Comparison of ENCODE assay signal across 13 mouse cellular contexts in the genomic region with DNA sequence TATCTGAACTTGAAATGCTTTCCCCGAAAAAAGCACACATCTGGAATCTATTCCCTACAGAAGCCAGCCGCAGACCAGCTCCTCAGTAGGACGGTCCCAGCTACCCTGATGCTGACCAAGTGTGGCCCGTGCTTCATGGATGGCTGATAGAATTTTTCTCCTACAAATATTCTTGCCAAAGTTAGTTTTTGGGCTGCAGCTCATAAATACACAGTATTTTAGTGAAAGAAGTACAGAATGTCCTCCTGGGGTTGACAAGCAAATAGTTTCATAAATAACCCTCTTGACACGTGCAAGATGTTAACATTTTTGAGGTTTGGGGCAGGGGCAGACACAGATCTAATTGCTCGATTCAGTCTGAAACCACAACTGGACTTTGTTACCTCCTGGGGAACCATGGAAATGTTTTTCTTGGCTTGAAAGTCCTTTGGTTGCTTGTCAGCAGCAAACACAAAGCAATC.
A peak's percentile ranks its signal among the peaks of the same experiment; 100 is the strongest.
DNase-seq lines count a peak whose midpoint lies in the region; ATAC-seq lines count a peak whose summit lies in the region.
"Had no signal": no experiment of that assay in that cellular context is flagged by ENCODE, and none has a peak within 500 bp of the region (broad histone marks: within the 10 kb centered on the region; RNA-seq: fewer than 3 reads in every experiment).

No protein-coding gene starts in this region.

- no peaks in the 10 kb centered on the region for H3K9me3 ChIP-seq in kidney, embryonic 14.5 days (ENCODE audit: control insufficient read depth, low read length)
- no peaks in the 10 kb centered on the region for H3K9me3 ChIP-seq in embryonic facial prominence, embryonic 12.5 days
- H3K9me3 ChIP-seq in limb, embryonic 13.5 days, result no peaks in the 10 kb centered on the region
- no peaks in the 10 kb centered on the region for H3K9me3 ChIP-seq in hindbrain, embryonic 14.5 days (ENCODE audit: control insufficient read depth, low read length)
- H3K9me3 ChIP-seq: forebrain, embryonic 15.5 days; heart, embryonic 10.5 days; neural tube, embryonic 12.5 days had no signal

- H3K36me3 ChIP-seq in kidney, embryonic 14.5 days (ENCODE audit: control insufficient read depth, insufficient read depth, low read length), result no peaks in the 10 kb centered on the region
- no peaks in the 10 kb centered on the region for H3K36me3 ChIP-seq in embryonic facial prominence, embryonic 12.5 days
- H3K36me3 ChIP-seq in limb, embryonic 13.5 days, result no peaks in the 10 kb centered on the region
- H3K36me3 ChIP-seq in hindbrain, embryonic 14.5 days (replicated peaks; ENCODE audit: control insufficient read depth, insufficient read depth), result no peaks in the 10 kb centered on the region
- H3K36me3 ChIP-seq: forebrain, embryonic 15.5 days; heart, embryonic 10.5 days; neural tube, embryonic 12.5 days had no signal

- WGBS in kidney, embryonic 14.5 days, result 54% methylated on average over 6 of the region's 6 CpGs
- WGBS in embryonic facial prominence, embryonic 12.5 days, result 36% methylated on average over 6 of the region's 6 CpGs
- WGBS in limb, embryonic 13.5 days, result 22% methylated on average over 6 of the region's 6 CpGs
- WGBS in hindbrain, embryonic 14.5 days, result 87% methylated on average over 6 of the region's 6 CpGs

- H3K9ac ChIP-seq in kidney, embryonic 14.5 days (ENCODE audit: low read depth, low read length), result no peak overlapping the region
- no peak overlapping the region for H3K9ac ChIP-seq in embryonic facial prominence, embryonic 12.5 days
- H3K9ac ChIP-seq in limb, embryonic 13.5 days, result no peak overlapping the region
- no peak overlapping the region for H3K9ac ChIP-seq in hindbrain, embryonic 14.5 days
- H3K9ac ChIP-seq: forebrain, embryonic 15.5 days; neural tube, embryonic 12.5 days had no signal

- H3K4me2 ChIP-seq in kidney, embryonic 14.5 days (replicated peaks; ENCODE audit: low read depth, low read length), result no peak overlapping the region
- H3K4me2 ChIP-seq in embryonic facial prominence, embryonic 12.5 days (replicated peaks), result no peak overlapping the region
- no peak overlapping the region for H3K4me2 ChIP-seq in limb, embryonic 13.5 days (replicated peaks)
- H3K4me2 ChIP-seq in hindbrain, embryonic 14.5 days (replicated peaks), result no peak overlapping the region
- H3K4me2 ChIP-seq: forebrain, embryonic 15.5 days; liver, embryonic 11.5 days; neural tube, embryonic 12.5 days had no signal

- no peak for ATAC-seq in kidney, embryonic 14.5 days (ENCODE audit: low FRiP score, low TSS enrichment)
- ATAC-seq in embryonic facial prominence, embryonic 12.5 days (ENCODE audit: insufficient number of reproducible peaks, insufficient read depth, low FRiP score, low TSS enrichment), result peak; percentile 52; the same call in 1 of the 2 replicates
- 0 out of 2 replicates have a peak, but pooled peaks have one; percentile 24 for ATAC-seq in limb, embryonic 13.5 days (ENCODE audit: low FRiP score, low read depth)
- ATAC-seq in hindbrain, embryonic 14.5 days (ENCODE audit: low FRiP score), result no peak
- ATAC-seq: forebrain, embryonic 15.5 days had no signal

- H3K27me3 ChIP-seq in kidney, embryonic 14.5 days (ENCODE audit: control insufficient read depth, insufficient read depth, low read length), result no peaks in the 10 kb centered on the region
- no peaks in the 10 kb centered on the region for H3K27me3 ChIP-seq in embryonic facial prominence, embryonic 12.5 days
- no peaks in the 10 kb centered on the region for H3K27me3 ChIP-seq in limb, embryonic 13.5 days
- H3K27me3 ChIP-seq in hindbrain, embryonic 14.5 days (ENCODE audit: control insufficient read depth, insufficient read depth, low read length), result no peaks in the 10 kb centered on the region
- H3K27me3 ChIP-seq: forebrain, embryonic 15.5 days; neural tube, embryonic 12.5 days had no signal

- H3K27ac ChIP-seq in kidney, embryonic 14.5 days (ENCODE audit: low read depth, low read length), result no peak overlapping the region
- H3K27ac ChIP-seq in embryonic facial prominence, embryonic 12.5 days, result no peak overlapping the region
- H3K27ac ChIP-seq in limb, embryonic 13.5 days, result no peak overlapping the region
- no peak overlapping the region for H3K27ac ChIP-seq in hindbrain, embryonic 14.5 days
- H3K27ac ChIP-seq: forebrain, embryonic 15.5 days; heart, embryonic 10.5 days; neural tube, embryonic 12.5 days had no signal

- peak; percentile 24 for DNase-seq in kidney, adult 11 months
- peak; percentile 88 for DNase-seq in NIH3T3 (ENCODE audit: low read depth)
- DNase-seq in layer of hippocampus, postnatal 36 days, result no peak
- no peak for DNase-seq in hindbrain, embryonic 14.5 days (ENCODE audit: low spot score)
- DNase-seq: retina, postnatal 1 day; thymus, postnatal 25 days had no signal

- no peak overlapping the region for H3K4me3 ChIP-seq in kidney, embryonic 14.5 days (ENCODE audit: low read length)
- no peak overlapping the region for H3K4me3 ChIP-seq in embryonic facial prominence, embryonic 12.5 days
- H3K4me3 ChIP-seq in limb, embryonic 13.5 days, result no peak overlapping the region
- no peak overlapping the region for H3K4me3 ChIP-seq in hindbrain, embryonic 14.5 days (replicated peaks; ENCODE audit: low read length)
- H3K4me3 ChIP-seq: forebrain, embryonic 15.5 days; heart, embryonic 10.5 days; neural tube, embryonic 12.5 days had no signal

- no peaks in the 10 kb centered on the region for H3K4me1 ChIP-seq in kidney, embryonic 14.5 days (ENCODE audit: control insufficient read depth, insufficient read depth, low read length)
- peaks cover 13% of the 10 kb centered on the region for H3K4me1 ChIP-seq in embryonic facial prominence, embryonic 12.5 days
- peaks cover 14% of the 10 kb centered on the region for H3K4me1 ChIP-seq in limb, embryonic 13.5 days
- no peaks in the 10 kb centered on the region for H3K4me1 ChIP-seq in hindbrain, embryonic 14.5 days (replicated peaks; ENCODE audit: control insufficient read depth, insufficient read depth, low read length)
- H3K4me1 ChIP-seq: forebrain, embryonic 15.5 days; heart, embryonic 10.5 days; neural tube, embryonic 12.5 days had no signal

Comparison
In these comparisons a context has a peak if more than half of its experiments do, and no peak if none do; other contexts are left out.
1. DNase-seq: peak in kidney, adult 11 months (single experiment) and NIH3T3 (single experiment); none in layer of hippocampus, postnatal 36 days (0 of 2) and hindbrain, embryonic 14.5 days (single experiment).
2. ATAC-seq: peak in embryonic facial prominence, embryonic 12.5 days (single experiment) and limb, embryonic 13.5 days (single experiment); none in kidney, embryonic 14.5 days (single experiment) and hindbrain, embryonic 14.5 days (single experiment).